Mouse (Mus musculus) liver, embryonic 16.5 days (tissue): ENCODE results near the gene Skp1a. TPM values are rescaled to one million over a fixed set of nuclear protein-coding genes. Genes with fewer than 3 reads are reported as not detected.
A peak's percentile ranks its signal among the peaks of the same experiment; 100 is the strongest.
"Not testable (repeated sequence)": the region's sequence is repeated elsewhere in the genome, so short reads cannot be mapped to it uniquely, and the experiment has no call there.

Experiments
- ATAC-seq: fragments of 200-750 bp; cut with Nextera tagmentation; 2 replicates; pipeline ENCODE4 v1.8.0; 2017; ENCODE audit warnings: low read depth, mild to moderate bottlenecking, moderate number of reproducible peaks, moderate library complexity
- H3K27ac ChIP-seq: fragments of 300-500 bp; sonication (generic); 2 replicates; pipeline ENCODE4 v1.5.1; 2014; ENCODE audit warnings: mild to moderate bottlenecking, low read length
- H3K27me3 ChIP-seq: fragments of 300-500 bp; sonication (generic); 2 replicates; pipeline ENCODE4 v1.6.1; 2014; ENCODE audit warnings: low read depth, low read length, mixed read lengths; ENCODE audit not compliant: control insufficient read depth, insufficient read depth
- H3K36me3 ChIP-seq: fragments of 300-500 bp; sonication (generic); 2 replicates; pipeline ENCODE4 v1.6.1; 2014; ENCODE audit warnings: mild to moderate bottlenecking; ENCODE audit not compliant: control insufficient read depth, insufficient read depth
- H3K4me1 ChIP-seq: fragments of 300-500 bp; sonication (generic); 2 replicates; pipeline ENCODE4 v1.6.1; 2014; ENCODE audit warnings: low read depth, low read length, mixed read lengths; ENCODE audit not compliant: control insufficient read depth
- H3K4me2 ChIP-seq: fragments of 300-500 bp; sonication (generic); 2 replicates; pipeline ENCODE4 v1.6.1; 2014; ENCODE audit warnings: low read depth, low read length, mixed read lengths
- H3K4me3 ChIP-seq: fragments of 300-500 bp; sonication (generic); 2 replicates; pipeline ENCODE4 v1.5.1; 2014; ENCODE audit warnings: low read depth, mild to moderate bottlenecking, low read length
- H3K9ac ChIP-seq: fragments of 300-500 bp; sonication (generic); 2 replicates; pipeline ENCODE4 v1.6.1; 2014; ENCODE audit warnings: low read depth, low read length
- H3K9me3 ChIP-seq: fragments of 300-500 bp; sonication (generic); replicated peaks from 2 replicates; pipeline ENCODE4 v1.6.1; 2016; ENCODE audit warnings: low read length; ENCODE audit not compliant: control insufficient read depth
- WGBS: fragments of 180-500 bp; shearing (Covaris S2); extraction: QIAGEN DNeasy Blood & Tissue Kit; methylation state at CpG from one replicate; pipeline ENCODE4 v1.1.7; 2014; ENCODE audit not compliant: insufficient replicate concordance; 5-methylcytosine and 5-hydroxymethylcytosine counted together
- polyA plus RNA-seq: library from polyadenylated mRNA; unstranded; fragments of >200 nt; fragmentation: Nextera tagmentation; extraction: Ambion mirVana; gene quantifications from 2 replicates; pipeline ENCODE4 v1.2.1, GENCODE M21; 2015

Skp1a gene
- polyA plus RNA-seq: 247 and 265 TPM in 2 replicates

GRCm38 (mm10) chr11:52231606-52232541 lies at the start of gene Skp1a:
Skp1a (plus strand) TSS chr11:52231995.
- no peaks in the 10 kb centered on the region for H3K27me3 ChIP-seq
- H3K4me1 ChIP-seq: peaks cover 11% of the 10 kb centered on the region
- peak within 1 kb of the TSS; percentile 69 for H3K4me2 ChIP-seq
- under 1% methylated on average over 82 of the region's 87 CpGs for WGBS
- ATAC-seq: peak; percentile 87
- H3K27ac ChIP-seq: peak within 1 kb of the TSS; percentile 92
- H3K4me3 ChIP-seq: peak within 1 kb of the TSS; percentile 92
- peak within 1 kb of the TSS; percentile 97 for H3K9ac ChIP-seq
- H3K36me3 ChIP-seq: no peaks in the 10 kb centered on the region
- H3K9me3 ChIP-seq: no peaks in the 10 kb centered on the region

GRCm38 (mm10) chr11:52196496-52197023 lies 35.2 kb upstream of the Skp1a start:
- not testable (repeated sequence) for H3K4me3 ChIP-seq, H3K9me3 ChIP-seq, H3K4me1 ChIP-seq, H3K27ac ChIP-seq, H3K4me2 ChIP-seq, H3K36me3 ChIP-seq, H3K27me3 ChIP-seq, H3K9ac ChIP-seq, ATAC-seq
- WGBS: 65% methylated on average over 8 of the region's 8 CpGs

- Histone ChIP-seq H3K9me3 (no peaks in the 10 kb centered on the region), H3K4me1 (no peaks in the 10 kb centered on the region), H3K4me3 (no peak within 1 kb of the TSS), H3K9ac (no peak within 1 kb of the TSS), H3K27me3 (no peaks in the 10 kb centered on the region), H3K27ac (no peak within 1 kb of the TSS), H3K4me2 (no peak within 1 kb of the TSS), H3K36me3 (no peaks in the 10 kb centered on the region)
- ATAC-seq: no peak
Observed at GRCm38 (mm10) chr11:52213887-52214286, 17.9 kb upstream of the Skp1a start, which contains the start of gene Olfr1371. Olfr1371 (minus strand) TSS chr11:52213987.

- Histone ChIP-seq H3K4me3 (no peak overlapping the region), H3K9me3 (no peaks in the 10 kb centered on the region), H3K4me2 (peak overlapping the region; percentile 13; the same call in 1 of the 2 replicates), H3K27me3 (no peaks in the 10 kb centered on the region), H3K4me1 (no peaks in the 10 kb centered on the region; the same call in 1 of the 2 replicates), H3K36me3 (no peaks in the 10 kb centered on the region), H3K27ac (no peak overlapping the region), H3K9ac (no peak overlapping the region)
- no peak for ATAC-seq
- 4% methylated on average over 4 of the region's 4 CpGs for WGBS
Observed at GRCm38 (mm10) chr11:52220282-52220681, 11.5 kb upstream of the Skp1a start.

GRCm38 (mm10) chr11:52221921-52222320 lies 9.9 kb upstream of the Skp1a start:
- ATAC-seq: not testable (repeated sequence)

GRCm38 (mm10) chr11:52222891-52223290 lies 8.9 kb upstream of the Skp1a start:
- Histone ChIP-seq H3K4me3 (no peak overlapping the region), H3K4me1 (no peaks in the 10 kb centered on the region; the same call in 1 of the 2 replicates), H3K4me2 (no peak overlapping the region), H3K9ac (no peak overlapping the region), H3K27me3 (no peaks in the 10 kb centered on the region), H3K9me3 (no peaks in the 10 kb centered on the region), H3K36me3 (no peaks in the 10 kb centered on the region), H3K27ac (no peak overlapping the region)
- ATAC-seq: no peak
- 54% methylated on average over 6 of the region's 6 CpGs for WGBS

More at GRCm38 (mm10) chr11:52221921-52222320, 9.9 kb upstream of the Skp1a start:
- H3K27ac ChIP-seq, H3K27me3 ChIP-seq, H3K9me3 ChIP-seq, H3K36me3 ChIP-seq, H3K4me3 ChIP-seq, H3K4me1 ChIP-seq, H3K4me2 ChIP-seq, H3K9ac ChIP-seq: not testable (repeated sequence)
- WGBS: 69% methylated on average over 6 of the region's 6 CpGs

- Histone ChIP-seq H3K36me3 (no peaks in the 10 kb centered on the region), H3K4me2 (peak overlapping the region; percentile 44), H3K9ac (no peak overlapping the region), H3K27ac (peak overlapping the region; percentile 50; the same call in 1 of the 2 replicates), H3K27me3 (no peaks in the 10 kb centered on the region), H3K4me1 (no peaks in the 10 kb centered on the region; the same call in 1 of the 2 replicates), H3K4me3 (peak overlapping the region; percentile 31), H3K9me3 (no peaks in the 10 kb centered on the region)
- 10% methylated on average over 19 of the region's 19 CpGs for WGBS
- ATAC-seq: peak; percentile 82
Observed at GRCm38 (mm10) chr11:52223968-52224682, 7.7 kb upstream of the Skp1a start.

- ATAC-seq: no peak
- no peak overlapping the region for H3K27ac ChIP-seq
- WGBS: 51% methylated on average over 3 of the region's 3 CpGs
- H3K9me3 ChIP-seq: no peaks in the 10 kb centered on the region
- H3K36me3 ChIP-seq: no peaks in the 10 kb centered on the region
- H3K27me3 ChIP-seq: no peaks in the 10 kb centered on the region
- no peak overlapping the region for H3K4me2 ChIP-seq
- H3K4me3 ChIP-seq: no peak overlapping the region
- peaks cover 6% of the 10 kb centered on the region for H3K4me1 ChIP-seq
- no peak overlapping the region for H3K9ac ChIP-seq
Observed at GRCm38 (mm10) chr11:52225986-52226599, 5.7 kb upstream of the Skp1a start.
